ENCODE assay signal across 29 mouse cellular contexts in the genomic region with DNA sequence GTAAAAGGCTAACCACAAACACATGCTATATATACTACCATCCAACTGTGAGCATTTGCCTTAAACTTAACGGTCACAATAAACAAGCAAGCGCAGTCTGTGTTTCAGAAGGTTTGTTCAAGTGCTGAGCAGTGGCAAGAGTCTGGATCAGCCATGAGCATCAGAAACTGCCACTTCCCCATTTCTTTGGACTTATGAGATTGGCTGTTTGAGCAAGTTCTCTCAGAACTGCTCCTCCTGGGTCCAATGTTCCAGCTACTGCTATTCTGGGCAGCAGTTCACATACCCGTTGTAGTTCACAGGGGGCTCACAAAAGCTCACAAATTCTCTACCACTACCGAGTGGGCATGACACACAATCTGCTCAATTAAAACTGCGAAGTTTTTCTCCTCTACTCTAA. TPM values are rescaled to one million over a fixed set of nuclear protein-coding genes. Genes with fewer than 3 reads are reported as not detected.
DNase-seq lines count a peak whose midpoint lies in the region; ATAC-seq and TF ChIP-seq lines count a peak whose summit lies in the region.
"Had no signal": no experiment of that assay in that cellular context is flagged by ENCODE, and none has a peak within 500 bp of the region (broad histone marks: within the 10 kb centered on the region; RNA-seq: fewer than 3 reads in every experiment).

No protein-coding gene starts in this region.

- TF ChIP-seq EP300 in CH12.LX (IDR thresholded peaks at IDR 0.05; ENCODE audit: low read length), result no peak
- TF ChIP-seq EP300 in stomach, postnatal 0 days (optimal IDR thresholded peaks at IDR 0.05), result no peak

- no peak overlapping the region for H3K9ac ChIP-seq in limb, embryonic 13.5 days
- no peak overlapping the region for H3K9ac ChIP-seq in CH12.LX (ENCODE audit: insufficient read depth, low read depth)
- H3K9ac ChIP-seq in stomach, postnatal 0 days (ENCODE audit: low read length), result no peak overlapping the region
- H3K9ac ChIP-seq: embryonic facial prominence, embryonic 12.5 days; embryonic facial prominence, embryonic 15.5 days; forebrain, postnatal 0 days; heart, embryonic 12.5 days; heart, embryonic 15.5 days; hindbrain, embryonic 13.5 days had no signal

- H3K27me3 ChIP-seq in limb, embryonic 13.5 days, result no peaks in the 10 kb centered on the region
- no peaks in the 10 kb centered on the region for H3K27me3 ChIP-seq in limb, embryonic 10.5 days (ENCODE audit: low read depth, poor library complexity, severe bottlenecking)
- H3K27me3 ChIP-seq in CH12.LX (replicated peaks), result no peaks in the 10 kb centered on the region
- H3K27me3 ChIP-seq in splenic B cell, adult 2 months (ENCODE audit: control insufficient read depth, insufficient read depth, low read length, poor library complexity, severe bottlenecking), result no peaks in the 10 kb centered on the region
- no peaks in the 10 kb centered on the region for H3K27me3 ChIP-seq in stomach, postnatal 0 days (ENCODE audit: control insufficient read depth, insufficient read depth, low read length)
- H3K27me3 ChIP-seq: embryonic facial prominence, embryonic 12.5 days; embryonic facial prominence, embryonic 15.5 days; heart, embryonic 12.5 days; heart, embryonic 15.5 days; hindbrain, embryonic 13.5 days had no signal

- H3K27ac ChIP-seq in limb, embryonic 13.5 days, result no peak overlapping the region
- no peak overlapping the region for H3K27ac ChIP-seq in limb, embryonic 10.5 days
- H3K27ac ChIP-seq in CH12.LX (ENCODE audit: insufficient read depth, low read depth), result no peak overlapping the region
- no peak overlapping the region for H3K27ac ChIP-seq in stomach, postnatal 0 days (replicated peaks)
- H3K27ac ChIP-seq: embryonic facial prominence, embryonic 12.5 days; embryonic facial prominence, embryonic 15.5 days; gastrocnemius, adult 2 months; heart, embryonic 15.5 days; hindbrain, embryonic 10.5 days; hindbrain, embryonic 13.5 days had no signal

- TF ChIP-seq CTCF in CH12.LX (conservative IDR thresholded peaks at IDR 0.05 in 1 of 2, IDR thresholded peaks at IDR 0.05 in 1 of 2; ENCODE audit: low read depth in 2 of 2, low read length in 2 of 2), result no peak
- no peak for TF ChIP-seq CTCF in stomach, postnatal 0 days (IDR thresholded peaks at IDR 0.05; ENCODE audit: low read depth)

- no peaks in the 10 kb centered on the region for H3K9me3 ChIP-seq in limb, embryonic 13.5 days
- no peaks in the 10 kb centered on the region for H3K9me3 ChIP-seq in limb, embryonic 10.5 days (replicated peaks)
- H3K9me3 ChIP-seq in CH12.LX (replicated peaks; ENCODE audit: low read length), result no peaks in the 10 kb centered on the region
- H3K9me3 ChIP-seq in stomach, postnatal 0 days (ENCODE audit: control insufficient read depth, low read length), result no peaks in the 10 kb centered on the region
- H3K9me3 ChIP-seq: embryonic facial prominence, embryonic 12.5 days; embryonic facial prominence, embryonic 15.5 days; heart, embryonic 12.5 days; heart, embryonic 15.5 days; hindbrain, embryonic 10.5 days; hindbrain, embryonic 13.5 days had no signal

- peak; percentile 59; the same call in 1 of the 2 replicates for ATAC-seq in limb, embryonic 13.5 days (ENCODE audit: low FRiP score, low read depth)
- peak; percentile 59 for ATAC-seq in granulocyte monocyte progenitor cell, adult 5-6 weeks (replicated peaks; ENCODE audit: poor library complexity, severe bottlenecking)
- no peak for ATAC-seq in stomach, postnatal 0 days (ENCODE audit: low FRiP score, low TSS enrichment)
- ATAC-seq: CD4-positive, CD25-positive, alpha-beta regulatory T cell, adult 4 months; forebrain, embryonic 14.5 days; forebrain, postnatal 0 days; hindbrain, embryonic 16.5 days; Patski had no signal

- DNase-seq in limb, embryonic 10.5 days (ENCODE audit: low spot score), result no peak
- DNase-seq in CH12.LX (ENCODE audit: extremely low read depth), result peak; percentile 5
- peak; percentile 31 for DNase-seq in splenic B cell, adult 2 months (ENCODE audit: low read depth, low spot score)
- no peak for DNase-seq in embryo, embryonic 11 days
- DNase-seq in cerebellum, postnatal 10 days, result no peak
- DNase-seq in stomach, postnatal 0 days (ENCODE audit: low spot score), result no peak
- DNase-seq: adrenal gland, postnatal 10 days; adrenal gland, postnatal 36 days; cerebellum, adult 18-20 months; cerebellum, adult 9-11 months; cerebellum, postnatal 36 days; forebrain, postnatal 0 days; gastrocnemius, adult 2 months; gastrocnemius, postnatal 14 days; heart, adult 18-20 months; heart, postnatal 10 days; heart, postnatal 36 days had no signal

- no peak for TF ChIP-seq RAD21 in CH12.LX (IDR thresholded peaks at IDR 0.05; ENCODE audit: low read depth, low read length)

- H3K79me2 ChIP-seq in CH12.LX (replicated peaks; ENCODE audit: control insufficient read depth, extremely low read depth, insufficient read depth, poor library complexity, severe bottlenecking), result no peaks in the 10 kb centered on the region

- no peak overlapping the region for H3K4me2 ChIP-seq in limb, embryonic 13.5 days (replicated peaks)
- peak overlapping the region; percentile 36 for H3K4me2 ChIP-seq in CH12.LX (ENCODE audit: insufficient read depth, low read depth, poor library complexity, severe bottlenecking)
- no peak overlapping the region for H3K4me2 ChIP-seq in stomach, postnatal 0 days (replicated peaks; ENCODE audit: low read depth)
- H3K4me2 ChIP-seq: embryonic facial prominence, embryonic 12.5 days; embryonic facial prominence, embryonic 15.5 days; heart, embryonic 12.5 days; heart, embryonic 15.5 days; hindbrain, embryonic 13.5 days had no signal

- dilution Hi-C loops in CH12.LX (cut with MboI; ENCODE audit: extremely low pct_ligation_motif_present, extremely low pct_unique_long_range_greater_than_20kb, low sequenced_read_pairs), result no loop called here

- H3K36me3 ChIP-seq in limb, embryonic 13.5 days, result no peaks in the 10 kb centered on the region
- H3K36me3 ChIP-seq in limb, embryonic 10.5 days, result no peaks in the 10 kb centered on the region
- no peaks in the 10 kb centered on the region for H3K36me3 ChIP-seq in CH12.LX (replicated peaks in 1 of 2; ENCODE audit: control insufficient read depth in 1 of 2, insufficient read depth in 1 of 2, low read length in 1 of 2)
- H3K36me3 ChIP-seq in splenic B cell, adult 2 months (ENCODE audit: control insufficient read depth, insufficient read depth, low read length, poor library complexity, severe bottlenecking), result no peaks in the 10 kb centered on the region
- no peaks in the 10 kb centered on the region for H3K36me3 ChIP-seq in stomach, postnatal 0 days (ENCODE audit: control insufficient read depth, insufficient read depth, low read length)
- H3K36me3 ChIP-seq: embryonic facial prominence, embryonic 12.5 days; embryonic facial prominence, embryonic 15.5 days; heart, embryonic 12.5 days; heart, embryonic 15.5 days; hindbrain, embryonic 10.5 days; hindbrain, embryonic 13.5 days had no signal

- no peaks in the 10 kb centered on the region for H3K4me1 ChIP-seq in limb, embryonic 13.5 days
- no peaks in the 10 kb centered on the region; the same call in 1 of the 2 replicates for H3K4me1 ChIP-seq in limb, embryonic 10.5 days
- peaks cover 2 to 5% of the 10 kb centered on the region in 2 experiments; a peak in 2 of 4 replicates for H3K4me1 ChIP-seq in CH12.LX (ENCODE audit: control insufficient read depth in 1 of 2, insufficient read depth in 2 of 2)
- H3K4me1 ChIP-seq in stomach, postnatal 0 days (replicated peaks; ENCODE audit: control insufficient read depth, insufficient read depth), result no peaks in the 10 kb centered on the region
- H3K4me1 ChIP-seq: embryonic facial prominence, embryonic 12.5 days; embryonic facial prominence, embryonic 15.5 days; heart, embryonic 15.5 days; hindbrain, embryonic 10.5 days; hindbrain, embryonic 13.5 days had no signal

- in situ Hi-C loops in CH12.LX (cut with MboI; ENCODE audit: low pct_ligation_motif_present, low pct_unique_long_range_greater_than_20kb, low sequenced_read_pairs), result no loop called here

- no peak overlapping the region for H3K4me3 ChIP-seq in limb, embryonic 13.5 days
- H3K4me3 ChIP-seq in limb, embryonic 10.5 days, result no peak overlapping the region
- H3K4me3 ChIP-seq in CH12.LX (replicated peaks in 1 of 3; ENCODE audit: low read depth in 2 of 3, low read length in 2 of 3, poor library complexity in 1 of 3), result no peak overlapping the region
- no peak overlapping the region for H3K4me3 ChIP-seq in stomach, postnatal 0 days (ENCODE audit: low read depth, low read length)
- H3K4me3 ChIP-seq: embryonic facial prominence, embryonic 12.5 days; embryonic facial prominence, embryonic 15.5 days; gastrocnemius, adult 2 months; heart, embryonic 12.5 days; heart, embryonic 15.5 days; hindbrain, embryonic 10.5 days; hindbrain, embryonic 13.5 days had no signal

- no peak for TF ChIP-seq POLR2A in CH12.LX (IDR thresholded peaks at IDR 0.05; ENCODE audit: low read depth, low read length)

- 45% methylated on average over 5 of the region's 5 CpGs for WGBS in limb, embryonic 13.5 days
- 84% methylated on average over 5 of the region's 5 CpGs for WGBS in limb, embryonic 10.5 days
- 89% methylated on average over 5 of the region's 5 CpGs for WGBS in stomach, postnatal 0 days

TF ChIP-seq in CH12.LX, 34 proteins besides CTCF, POLR2A, EP300 and RAD21 (continues in another document):
- TF ChIP-seq E2F4 (IDR thresholded peaks at IDR 0.05; ENCODE audit: insufficient replicate concordance, low read depth, low read length), result no peak
- no peak for TF ChIP-seq ETS1 (conservative IDR thresholded peaks at IDR 0.05; ENCODE audit: low read depth, low read length)
- no peak for TF ChIP-seq IRF4 (IDR thresholded peaks at IDR 0.05; ENCODE audit: low read depth, low read length)
- no peak for TF ChIP-seq NRF1 (IDR thresholded peaks at IDR 0.05; ENCODE audit: low read depth, low read length)
- TF ChIP-seq MAFK (IDR thresholded peaks at IDR 0.05; ENCODE audit: insufficient replicate concordance, low read length), result no peak
- no peak for TF ChIP-seq MAX (IDR thresholded peaks at IDR 0.05; ENCODE audit: low read length)
- no peak for TF ChIP-seq CHD1 (IDR thresholded peaks at IDR 0.05; ENCODE audit: low read depth, low read length)
- TF ChIP-seq ZMIZ1 (IDR thresholded peaks at IDR 0.05; ENCODE audit: low read depth, low read length), result no peak
- no peak for TF ChIP-seq ZC3H11A (IDR thresholded peaks at IDR 0.05; ENCODE audit: low read depth, low read length)
- TF ChIP-seq CHD2 (IDR thresholded peaks at IDR 0.05; ENCODE audit: low read length), result no peak
- no peak for TF ChIP-seq MAZ (IDR thresholded peaks at IDR 0.05; ENCODE audit: low read depth, low read length)

RNA-seq across cellular contexts. Expression of gene C1galt1, which starts 28.4 kb away (rescaled TPM):
- 3.1 and 3.5 TPM in 2 replicates for polyA plus RNA-seq in limb, embryonic 13.5 days (2015; fragmentation: Nextera tagmentation; extraction: Ambion mirVana)
- polyA plus RNA-seq in limb, embryonic 10.5 days (2016; fragmentation: Nextera tagmentation; extraction: Ambion mirVana), result 2.9 and 3.1 TPM in 2 replicates
- 7.0 and 7.3 TPM in 2 replicates for total RNA-seq in CH12.LX (2012; rRNA removed)
- total RNA-seq in CH12.LX (2014; rRNA removed), result 22.2 and 25.3 TPM in 2 replicates
- polyA plus RNA-seq in CH12.LX (2012; ENCODE audit: insufficient read length, low read depth), result 9.7 and 12.2 TPM in 2 replicates
- total RNA-seq in granulocyte monocyte progenitor cell, adult 5-6 weeks (2014; fragmentation: Nextera tagmentation), result 18.5 and 18.9 TPM in 2 replicates
- 16.6 and 20.2 TPM in 2 replicates for total RNA-seq in granulocyte monocyte progenitor cell, adult 5-6 weeks (2017)
- polyA plus RNA-seq in stomach, postnatal 0 days (2015; fragmentation: Nextera tagmentation; extraction: Ambion mirVana), result 7.9 and 8.1 TPM in 2 replicates

Comparison
In these comparisons a context has a peak if more than half of its experiments do, and no peak if none do; other contexts are left out.
1. DNase-seq: peak in CH12.LX (single experiment) and splenic B cell, adult 2 months (single experiment); none in limb, embryonic 10.5 days (single experiment), embryo, embryonic 11 days (single experiment), cerebellum, postnatal 10 days (0 of 2) and stomach, postnatal 0 days (single experiment).